Mouse (Mus musculus): ENCODE data around the gene Padi4. TPM values are rescaled to one million over a fixed set of nuclear protein-coding genes. Genes with fewer than 3 reads are reported as not detected.
A peak's percentile ranks its signal among the peaks of the same experiment; 100 is the strongest.

The Padi4 gene
- polyA plus RNA-seq, 1 experiment: 1.4 TPM

DNA sequence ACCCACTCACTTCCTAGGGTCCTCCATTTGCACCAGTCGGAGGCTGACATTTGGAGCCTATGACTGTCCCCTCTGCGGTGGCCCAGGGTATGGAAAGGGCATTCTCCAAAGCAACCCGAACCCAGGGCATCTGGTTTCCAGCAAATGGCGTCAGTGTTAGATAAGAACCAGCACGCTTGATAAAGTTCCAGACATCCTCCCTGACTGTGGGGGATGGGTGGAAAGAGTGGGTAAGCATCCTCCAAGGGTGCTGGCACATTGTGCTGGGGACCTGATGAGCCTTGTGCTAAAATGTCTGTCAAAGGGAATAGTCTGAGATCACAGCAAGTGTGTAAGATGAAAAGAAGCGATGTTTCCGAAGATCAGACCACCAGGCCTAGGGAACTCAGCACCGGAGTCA lies 38.2 kb upstream of the Padi4 start:
- no peak for TF ChIP-seq USF1 (IDR thresholded peaks at IDR 0.05; ENCODE audit: low read depth)
- TF ChIP-seq TCF12 (IDR thresholded peaks at IDR 0.05; ENCODE audit: insufficient read depth, poor library complexity, severe bottlenecking): no peak
- TF ChIP-seq POLR2AphosphoS2 (IDR thresholded peaks at IDR 0.05; ENCODE audit: insufficient read length, low read depth): no peak
- TF ChIP-seq MAX (IDR thresholded peaks at IDR 0.05; ENCODE audit: low read depth): no peak
- no peak for TF ChIP-seq E2F4 (IDR thresholded peaks at IDR 0.05; ENCODE audit: insufficient read depth)
- no peak for TF ChIP-seq CEBPB (IDR thresholded peaks at IDR 0.05; ENCODE audit: insufficient read depth, poor library complexity, severe bottlenecking)
- TF ChIP-seq SRF (IDR thresholded peaks at IDR 0.05; ENCODE audit: control insufficient read depth, insufficient read length, low read depth): no peak
- TF ChIP-seq POLR2A (IDR thresholded peaks at IDR 0.05; ENCODE audit: insufficient read length, low read depth): no peak
- TF ChIP-seq REST (IDR thresholded peaks at IDR 0.05; ENCODE audit: insufficient read depth, insufficient read length): no peak
- TF ChIP-seq TCF3 (IDR thresholded peaks at IDR 0.05; ENCODE audit: insufficient read length, low read depth): no peak
- TF ChIP-seq MYOD1 (IDR thresholded peaks at IDR 0.05; ENCODE audit: control insufficient read depth in 1 of 3, insufficient read length in 2 of 3, low read depth in 2 of 3): no peak
- no peak for TF ChIP-seq MYOG (IDR thresholded peaks at IDR 0.05; ENCODE audit: control insufficient read depth in 1 of 3, insufficient read depth in 1 of 3, insufficient read length in 2 of 3, low read depth in 2 of 3)
- no peaks in the 10 kb centered on the region for H3K27me3 ChIP-seq (ENCODE audit: control insufficient read depth, insufficient read depth, insufficient read length)
- no peaks in the 10 kb centered on the region for H3K79me2 ChIP-seq (ENCODE audit: control insufficient read depth, insufficient read depth)
- no peak overlapping the region for H3K4me2 ChIP-seq (ENCODE audit: low read depth)
- no peaks in the 10 kb centered on the region for H3K36me3 ChIP-seq (ENCODE audit: control insufficient read depth, insufficient read depth)
- no peak overlapping the region for H3K4me3 ChIP-seq
- H3ac ChIP-seq (ENCODE audit: control insufficient read depth, insufficient read length): no peak overlapping the region

DNA sequence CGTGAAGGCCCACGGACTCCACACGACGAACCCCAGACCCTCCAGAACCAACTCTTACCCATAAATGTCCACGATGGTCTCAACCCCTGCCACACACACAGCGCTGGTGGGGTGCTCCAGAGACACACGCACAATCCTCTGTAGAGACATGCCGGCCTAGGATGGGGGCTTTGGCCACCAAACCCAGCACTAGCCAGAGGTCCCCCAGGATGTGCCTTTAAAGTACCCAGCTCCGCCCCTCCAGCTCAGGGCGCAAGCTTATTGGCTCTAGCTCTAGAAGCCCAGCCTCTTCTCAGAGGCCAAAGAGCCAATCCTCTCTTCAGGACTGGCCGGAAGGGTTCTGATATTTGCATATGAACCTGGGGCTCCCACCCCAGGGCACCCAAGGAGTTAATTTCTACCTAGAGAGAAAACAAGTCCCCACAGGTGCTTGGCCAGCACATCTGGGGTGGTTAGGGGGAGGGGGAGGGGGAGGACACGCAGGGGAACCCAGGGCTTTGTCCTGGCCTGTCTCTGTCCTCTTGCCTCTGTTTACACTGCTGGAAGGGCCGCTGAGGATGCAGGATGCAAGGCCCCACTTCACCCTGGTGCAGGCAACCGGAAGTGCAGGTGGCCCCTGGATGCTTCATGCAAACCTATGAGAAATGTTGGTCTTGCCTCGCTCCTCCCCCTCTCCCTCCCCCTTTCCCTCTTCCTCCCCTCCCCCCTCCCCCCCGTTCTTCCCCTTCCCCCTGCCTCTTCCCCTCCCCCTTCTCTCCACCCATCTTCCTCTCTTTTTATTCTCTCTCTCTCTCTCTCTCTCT lies 36.6 kb upstream of the Padi4 start, which contains the start of gene Padi3:
Gene Padi3, minus strand, starts transcription at position 191 of the 803 bp plus-strand sequence.
- no peak within 1 kb of the TSS for H3K4me3 ChIP-seq
- no peaks in the 10 kb centered on the region for H3K27me3 ChIP-seq (ENCODE audit: control insufficient read depth, insufficient read depth, insufficient read length)
- no peak within 1 kb of the TSS for H3ac ChIP-seq (ENCODE audit: control insufficient read depth, insufficient read length)
- H3K79me2 ChIP-seq (ENCODE audit: control insufficient read depth, insufficient read depth): no peaks in the 10 kb centered on the region
- peak within 1 kb of the TSS; percentile 73 for H3K4me2 ChIP-seq (ENCODE audit: low read depth)
- no peaks in the 10 kb centered on the region for H3K36me3 ChIP-seq (ENCODE audit: control insufficient read depth, insufficient read depth)
- TF ChIP-seq REST (IDR thresholded peaks at IDR 0.05; ENCODE audit: insufficient read depth, insufficient read length) (no peak), TCF3 (IDR thresholded peaks at IDR 0.05; ENCODE audit: insufficient read length, low read depth) (no peak), MYOD1 (IDR thresholded peaks at IDR 0.05; ENCODE audit: control insufficient read depth in 1 of 3, insufficient read length in 2 of 3, low read depth in 2 of 3) (no peak)

DNA sequence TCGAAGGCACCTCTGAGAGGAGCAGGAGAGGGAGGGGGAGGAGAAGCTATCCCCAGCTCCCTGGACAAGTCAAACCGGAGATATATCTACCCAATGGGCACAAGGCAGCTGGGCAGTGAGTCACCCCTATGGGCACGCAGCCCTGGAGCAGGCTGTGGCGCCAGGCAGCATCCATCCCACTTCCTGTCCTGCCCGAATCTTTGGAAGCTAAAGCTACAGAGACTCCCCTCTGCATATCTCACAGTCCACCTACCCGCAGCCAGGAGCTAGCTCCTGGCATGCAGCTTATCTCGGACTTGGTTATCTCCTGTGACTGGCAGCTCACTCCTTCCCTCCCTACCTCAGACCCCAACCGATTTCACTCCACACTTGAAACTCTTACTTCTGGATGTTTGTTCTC lies 35.1 kb upstream of the Padi4 start:
- no peak overlapping the region for H3K4me3 ChIP-seq
- no peaks in the 10 kb centered on the region for H3K79me2 ChIP-seq (ENCODE audit: control insufficient read depth, insufficient read depth)
- no peak overlapping the region for H3ac ChIP-seq (ENCODE audit: control insufficient read depth, insufficient read length)
- no peak for TF ChIP-seq POLR2AphosphoS2 (IDR thresholded peaks at IDR 0.05; ENCODE audit: insufficient read length, low read depth)
- peak; percentile 21 for TF ChIP-seq POLR2A (IDR thresholded peaks at IDR 0.05; ENCODE audit: insufficient read length, low read depth)
- TF ChIP-seq USF1 (IDR thresholded peaks at IDR 0.05; ENCODE audit: low read depth): no peak
- TF ChIP-seq REST (IDR thresholded peaks at IDR 0.05; ENCODE audit: insufficient read depth, insufficient read length): no peak
- TF ChIP-seq E2F4 (IDR thresholded peaks at IDR 0.05; ENCODE audit: insufficient read depth): no peak
- TF ChIP-seq SRF (IDR thresholded peaks at IDR 0.05; ENCODE audit: control insufficient read depth, insufficient read length, low read depth): no peak
- no peak for TF ChIP-seq MAX (IDR thresholded peaks at IDR 0.05; ENCODE audit: low read depth)
- TF ChIP-seq TCF3 (IDR thresholded peaks at IDR 0.05; ENCODE audit: insufficient read length, low read depth): no peak
- TF ChIP-seq MYOD1 (IDR thresholded peaks at IDR 0.05; ENCODE audit: control insufficient read depth in 1 of 3, insufficient read length in 2 of 3, low read depth in 2 of 3): peak in 2 of 3 experiments; percentile 74 to 91
- no peak for TF ChIP-seq TCF12 (IDR thresholded peaks at IDR 0.05; ENCODE audit: insufficient read depth, poor library complexity, severe bottlenecking)
- no peak for TF ChIP-seq CEBPB (IDR thresholded peaks at IDR 0.05; ENCODE audit: insufficient read depth, poor library complexity, severe bottlenecking)
- TF ChIP-seq MYOG (IDR thresholded peaks at IDR 0.05; ENCODE audit: control insufficient read depth in 1 of 3, insufficient read depth in 1 of 3, insufficient read length in 2 of 3, low read depth in 2 of 3): peak in 2 of 3 experiments; percentile 63 to 78
- peak overlapping the region; percentile 73 for H3K4me2 ChIP-seq (ENCODE audit: low read depth)
- H3K36me3 ChIP-seq (ENCODE audit: control insufficient read depth, insufficient read depth): no peaks in the 10 kb centered on the region
- no peaks in the 10 kb centered on the region for H3K27me3 ChIP-seq (ENCODE audit: control insufficient read depth, insufficient read depth, insufficient read length)

DNA sequence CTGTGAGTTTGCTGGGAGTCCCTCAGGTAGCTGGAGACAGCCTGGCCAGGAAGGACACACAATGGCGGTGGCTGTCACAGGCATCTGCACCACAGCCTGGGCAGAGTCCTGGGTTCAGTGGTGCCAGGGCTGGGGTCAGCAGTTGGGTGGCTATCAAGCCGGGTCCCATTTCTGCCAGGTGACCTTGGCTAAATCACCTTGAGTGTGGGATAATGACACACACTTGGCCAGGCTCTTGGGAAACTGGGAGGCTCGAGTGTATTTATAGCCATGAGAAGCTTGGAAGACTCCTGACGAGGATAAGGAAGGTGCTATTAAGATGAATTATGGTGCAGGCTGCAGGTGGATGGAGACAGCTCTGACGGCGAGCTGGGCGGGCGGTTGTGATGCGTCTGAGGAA lies 30.6 kb upstream of the Padi4 start:
- Histone ChIP-seq H3ac (ENCODE audit: control insufficient read depth, insufficient read length) (no peak overlapping the region), H3K4me3 (no peak overlapping the region), H3K4me2 (ENCODE audit: low read depth) (no peak overlapping the region), H3K27me3 (ENCODE audit: control insufficient read depth, insufficient read depth, insufficient read length) (peaks cover 15% of the 10 kb centered on the region), H3K79me2 (ENCODE audit: control insufficient read depth, insufficient read depth) (no peaks in the 10 kb centered on the region), H3K36me3 (ENCODE audit: control insufficient read depth, insufficient read depth) (no peaks in the 10 kb centered on the region)
- TF ChIP-seq MYOD1 (IDR thresholded peaks at IDR 0.05; ENCODE audit: control insufficient read depth in 1 of 3, insufficient read length in 2 of 3, low read depth in 2 of 3): no peak
- no peak for TF ChIP-seq TCF3 (IDR thresholded peaks at IDR 0.05; ENCODE audit: insufficient read length, low read depth)
- no peak for TF ChIP-seq POLR2AphosphoS2 (IDR thresholded peaks at IDR 0.05; ENCODE audit: insufficient read length, low read depth)
- no peak for TF ChIP-seq REST (IDR thresholded peaks at IDR 0.05; ENCODE audit: insufficient read depth, insufficient read length)
- TF ChIP-seq MAX (IDR thresholded peaks at IDR 0.05; ENCODE audit: low read depth): no peak
- TF ChIP-seq MYOG (IDR thresholded peaks at IDR 0.05; ENCODE audit: control insufficient read depth in 1 of 3, insufficient read depth in 1 of 3, insufficient read length in 2 of 3, low read depth in 2 of 3): no peak
- TF ChIP-seq POLR2A (IDR thresholded peaks at IDR 0.05; ENCODE audit: insufficient read length, low read depth): no peak
- no peak for TF ChIP-seq CEBPB (IDR thresholded peaks at IDR 0.05; ENCODE audit: insufficient read depth, poor library complexity, severe bottlenecking)
- no peak for TF ChIP-seq SRF (IDR thresholded peaks at IDR 0.05; ENCODE audit: control insufficient read depth, insufficient read length, low read depth)
- TF ChIP-seq TCF12 (IDR thresholded peaks at IDR 0.05; ENCODE audit: insufficient read depth, poor library complexity, severe bottlenecking): no peak
- no peak for TF ChIP-seq E2F4 (IDR thresholded peaks at IDR 0.05; ENCODE audit: insufficient read depth)
- TF ChIP-seq USF1 (IDR thresholded peaks at IDR 0.05; ENCODE audit: low read depth): no peak

All from myocyte (in vitro differentiated cells).